Mouse (Mus musculus) limb, embryonic 14.5 days (tissue): ENCODE data around the gene Slc36a1. TPM values are rescaled to one million over a fixed set of nuclear protein-coding genes. Genes with fewer than 3 reads are reported as not detected.

Source experiments
- ATAC-seq: fragments of 200-750 bp; cut with Nextera tagmentation; 2 replicates; pipeline ENCODE4 v1.8.0; 2017; ENCODE audit warnings: low read depth, moderate number of reproducible peaks, moderate TSS enrichment; ENCODE audit not compliant: low FRiP score
- DNase-seq: peaks from one replicate; pipeline ENCODE4 v3.0.0-alpha.2; 2015; ENCODE audit warnings: low spot score
- H3K27ac ChIP-seq: fragments of 300-500 bp; sonication (generic); replicated peaks from 2 replicates; pipeline ENCODE4 v1.5.1; 2014; ENCODE audit warnings: low read depth, mild to moderate bottlenecking, low read length, moderate library complexity, mixed read lengths
- H3K27me3 ChIP-seq: fragments of 300-500 bp; sonication (generic); 2 replicates; pipeline ENCODE4 v1.6.1; 2014; ENCODE audit warnings: low read length, mixed read lengths; ENCODE audit not compliant: control insufficient read depth, insufficient read depth
- H3K36me3 ChIP-seq: fragments of 300-500 bp; sonication (generic); 2 replicates; pipeline ENCODE4 v1.6.1; 2014; ENCODE audit warnings: mild to moderate bottlenecking, low read length, moderate library complexity, mixed read lengths; ENCODE audit not compliant: control insufficient read depth, insufficient read depth
- H3K4me1 ChIP-seq: fragments of 300-500 bp; sonication (generic); 2 replicates; pipeline ENCODE4 v1.6.1; 2014; ENCODE audit warnings: antibody characterized with exemption, low read length, mixed read lengths; ENCODE audit not compliant: control insufficient read depth, insufficient read depth
- H3K4me2 ChIP-seq: fragments of 300-500 bp; sonication (generic); replicated peaks from 2 replicates; pipeline ENCODE4 v1.6.1; 2014; ENCODE audit warnings: low read depth, mild to moderate bottlenecking, low read length, moderate library complexity; ENCODE audit not compliant: severe bottlenecking
- H3K4me3 ChIP-seq: fragments of 300-500 bp; sonication (generic); replicated peaks from 2 replicates; pipeline ENCODE4 v1.5.1; 2014; ENCODE audit warnings: low read length
- H3K9ac ChIP-seq: fragments of 300-500 bp; sonication (generic); 2 replicates; pipeline ENCODE4 v1.6.1; 2014; ENCODE audit warnings: mild to moderate bottlenecking, low read depth, low read length, moderate library complexity; ENCODE audit not compliant: severe bottlenecking
- H3K9me3 ChIP-seq: fragments of 300-500 bp; sonication (generic); 2 replicates; pipeline ENCODE4 v1.6.1; 2016; ENCODE audit warnings: low read length; ENCODE audit not compliant: control insufficient read depth
- POLR2A ChIP-seq: fragments of 200-500 bp; IDR thresholded peaks from 2 replicates; pipeline ENCODE4 v1.8.0; 2012; ENCODE audit warnings: inconsistent platforms, mild to moderate bottlenecking, moderate library complexity, borderline replicate concordance; ENCODE audit not compliant: insufficient read depth, insufficient read length; ENCODE audit errors: extremely low read depth
- WGBS: fragments of 180-500 bp; shearing (Covaris S2); extraction: QIAGEN DNeasy Blood & Tissue Kit; methylation state at CpG from one replicate; pipeline ENCODE4 v1.1.7; 2014; 5-methylcytosine and 5-hydroxymethylcytosine counted together
- polyA plus RNA-seq, 2 experiments: library from polyadenylated mRNA; depleted of rRNA in 1 of 2; stranded (reverse) in 1 of 2; unstranded in 1 of 2; fragments of >200 nt; fragmentation: Nextera tagmentation in 1 of 2; extraction: Ambion mirVana in 1 of 2; gene quantifications; 2 replicates each; pipeline versions ENCODE4 v1.2.1 to v1.2.3; 2012 to 2014

Slc36a1 gene
- polyA plus RNA-seq, 2 experiments, result 2.1 to 15.9 TPM

DNA sequence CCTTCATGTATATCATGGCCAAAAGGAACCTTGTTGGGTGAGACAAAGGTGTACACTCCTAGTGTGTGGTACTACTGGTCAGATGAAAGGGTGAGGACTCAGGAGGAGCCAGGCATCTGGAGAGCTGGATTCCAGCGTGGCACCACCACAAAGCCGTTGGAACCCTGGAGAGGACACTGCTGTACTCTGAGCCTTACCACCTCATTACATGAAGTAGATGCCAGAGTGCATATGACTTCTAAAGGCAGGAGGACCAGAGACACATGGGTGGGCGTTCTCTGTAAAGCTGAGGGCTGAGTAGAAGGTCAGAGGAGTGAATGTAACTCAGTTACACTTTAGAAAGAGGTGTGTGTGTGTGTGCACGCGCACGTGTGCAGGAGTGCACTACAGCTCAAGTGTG is 16.4 kb upstream of the Slc36a1 start:
- Histone ChIP-seq H3K36me3 (no peaks in the 10 kb centered on the region), H3K9ac (no peak overlapping the region), H3K27me3 (no peaks in the 10 kb centered on the region), H3K4me3 (no peak overlapping the region), H3K9me3 (no peaks in the 10 kb centered on the region), H3K4me2 (no peak overlapping the region), H3K27ac (no peak overlapping the region), H3K4me1 (no peaks in the 10 kb centered on the region)
- DNase-seq, result no peak
- WGBS, result 81% methylated on average over 6 of the region's 6 CpGs
- no peak for TF ChIP-seq POLR2A
- no peak for ATAC-seq

DNA sequence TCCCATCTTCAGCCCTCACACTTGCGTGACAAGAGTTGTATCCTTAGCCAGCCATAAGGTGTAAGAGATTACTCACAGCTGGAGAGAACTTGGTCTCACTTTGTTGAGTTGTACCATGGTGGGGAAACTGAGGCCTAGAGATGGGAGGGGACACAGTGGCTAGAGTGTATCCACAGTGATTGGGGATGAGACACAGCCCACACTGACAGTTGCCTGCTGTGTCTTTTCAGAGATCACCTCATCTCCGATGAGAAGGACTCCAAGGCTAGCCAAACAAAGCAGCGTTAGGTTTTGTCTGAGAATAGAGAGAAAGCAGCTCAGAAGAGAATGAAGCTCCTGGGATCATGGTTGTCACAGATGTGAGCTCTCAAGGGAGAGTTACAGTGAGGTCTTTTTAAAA is 13.9 kb upstream of the Slc36a1 start:
- TF ChIP-seq POLR2A, result no peak
- H3K36me3 ChIP-seq, result no peaks in the 10 kb centered on the region
- H3K9me3 ChIP-seq, result no peaks in the 10 kb centered on the region
- WGBS, result 83% methylated on average over 3 of the region's 3 CpGs
- H3K27ac ChIP-seq, result no peak overlapping the region
- no peak overlapping the region for H3K4me3 ChIP-seq
- no peaks in the 10 kb centered on the region for H3K4me1 ChIP-seq
- H3K27me3 ChIP-seq, result no peaks in the 10 kb centered on the region
- H3K4me2 ChIP-seq, result no peak overlapping the region
- H3K9ac ChIP-seq, result no peak overlapping the region
- ATAC-seq (no peak), DNase-seq (no peak)

DNA sequence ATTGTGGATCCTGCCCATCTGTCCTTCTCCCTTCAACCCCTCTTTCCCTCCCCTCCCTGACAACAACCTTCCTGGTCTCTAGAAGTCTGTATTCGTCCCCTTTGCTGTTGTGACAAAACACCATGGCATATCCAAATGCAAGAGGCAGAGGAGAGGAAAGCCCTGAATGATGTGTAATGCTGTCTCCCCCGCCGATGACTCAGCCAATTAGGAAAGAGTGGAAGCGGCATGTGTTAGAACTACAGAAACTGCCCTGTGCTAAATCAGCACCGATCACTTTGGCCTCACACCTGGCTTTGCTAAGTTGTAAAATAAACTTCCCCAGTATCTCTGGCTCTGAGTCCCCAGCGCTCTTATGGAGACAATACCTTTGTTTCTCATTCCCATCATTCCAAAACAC is 7.1 kb upstream of the Slc36a1 start:
- no peak for TF ChIP-seq POLR2A
- ATAC-seq (no peak), DNase-seq (no peak)
- Histone ChIP-seq H3K36me3 (no peaks in the 10 kb centered on the region), H3K9ac (no peak overlapping the region), H3K27me3 (no peaks in the 10 kb centered on the region), H3K9me3 (no peaks in the 10 kb centered on the region), H3K27ac (no peak overlapping the region), H3K4me3 (no peak overlapping the region), H3K4me1 (no peaks in the 10 kb centered on the region), H3K4me2 (no peak overlapping the region)
- WGBS, result 53% methylated on average over 6 of the region's 6 CpGs

DNA sequence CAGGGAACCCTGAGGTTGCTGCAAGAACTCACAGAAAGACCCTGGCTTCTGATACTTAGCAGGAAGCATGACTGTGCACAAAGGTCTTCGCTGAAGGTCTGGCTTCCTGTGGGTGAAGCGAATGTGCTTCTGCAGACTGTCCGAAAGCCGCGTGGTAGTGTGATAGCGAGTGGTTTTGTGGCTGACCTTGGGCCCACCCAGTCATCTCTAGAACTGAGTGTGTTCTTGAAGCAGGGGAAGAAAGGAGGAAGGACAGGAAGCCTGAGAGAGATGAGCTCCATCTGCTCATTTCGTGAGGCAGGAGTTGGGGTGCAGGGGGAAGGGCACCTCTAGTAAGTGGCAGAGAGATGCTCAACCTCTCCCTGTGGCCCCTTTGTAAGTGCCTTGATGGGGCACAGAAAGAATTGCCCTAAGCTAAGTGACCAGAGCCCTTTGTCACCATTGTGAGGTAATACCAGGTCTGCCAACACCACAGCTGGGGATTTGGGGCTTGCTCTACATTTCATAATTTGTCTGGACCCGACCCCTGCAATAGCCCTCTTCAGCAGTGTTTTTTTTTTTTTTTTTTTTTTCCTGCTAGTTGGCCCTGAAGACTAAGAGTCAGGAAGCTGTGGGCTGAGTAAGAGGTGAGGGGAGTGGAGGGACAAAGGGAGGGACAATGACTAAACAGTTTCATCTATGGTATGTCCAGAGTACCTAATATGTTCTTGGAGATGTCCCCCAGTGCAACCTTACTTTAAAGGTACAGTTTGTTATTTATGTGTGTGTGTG is 6.2 kb upstream of the Slc36a1 start:
- no peak overlapping the region for H3K4me3 ChIP-seq

DNA sequence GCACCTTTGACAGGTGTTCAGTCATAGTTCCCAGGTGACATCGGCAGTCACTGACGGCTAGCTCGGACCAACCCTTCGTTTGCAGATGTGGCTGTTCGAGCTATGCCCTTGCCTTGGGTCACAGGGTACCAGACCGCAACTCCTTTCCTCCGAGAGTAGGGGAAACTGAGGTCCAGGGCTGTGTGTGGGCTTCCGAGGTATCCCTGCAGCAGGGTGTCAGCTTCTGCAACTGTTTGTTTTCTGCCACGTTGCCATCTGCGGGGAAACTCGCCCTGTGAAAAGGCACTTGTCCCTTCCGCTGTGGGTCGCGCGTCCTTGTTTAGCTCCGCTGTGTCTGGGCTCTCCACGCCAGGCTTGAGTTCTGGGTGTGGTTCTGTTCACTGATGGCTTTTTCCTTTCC is 452 bp downstream of the Slc36a1 start:
- DNase-seq (no peak), ATAC-seq (no peak; the same call in 1 of the 2 replicates)
- peaks cover 8% of the 10 kb centered on the region; the same call in 1 of the 2 replicates for H3K4me1 ChIP-seq
- TF ChIP-seq POLR2A, result no peak
- whole genome bisulfite sequencing, result 3% methylated on average over 17 of the region's 17 CpGs
- H3K4me2 ChIP-seq, result peak overlapping the region; percentile 98
- no peaks in the 10 kb centered on the region for H3K36me3 ChIP-seq
- H3K27ac ChIP-seq, result no peak overlapping the region
- H3K9me3 ChIP-seq, result no peaks in the 10 kb centered on the region
- H3K9ac ChIP-seq, result peak overlapping the region; percentile 77
- H3K4me3 ChIP-seq, result peak overlapping the region; percentile 64
- H3K27me3 ChIP-seq, result no peaks in the 10 kb centered on the region

More for the DNA sequence above, 6.2 kb upstream of the Slc36a1 start:
- H3K27ac ChIP-seq, result no peak overlapping the region
- ATAC-seq (no peak), DNase-seq (no peak)
- no peaks in the 10 kb centered on the region for H3K27me3 ChIP-seq
- 87% methylated on average over 8 of the region's 8 CpGs for WGBS
- no peaks in the 10 kb centered on the region for H3K4me1 ChIP-seq
- H3K9me3 ChIP-seq, result no peaks in the 10 kb centered on the region
- H3K9ac ChIP-seq, result no peak overlapping the region
- no peak for TF ChIP-seq POLR2A
- H3K36me3 ChIP-seq, result no peaks in the 10 kb centered on the region
- no peak overlapping the region for H3K4me2 ChIP-seq
